Mouse (Mus musculus) adrenal gland, postnatal 4 days (tissue): ENCODE data around the gene Gabpb1. TPM values are rescaled to one million over a fixed set of nuclear protein-coding genes. Genes with fewer than 3 reads are reported as not detected.

Experiments used
- DNase-seq, 2 experiments: peaks; one replicate each; pipeline ENCODE4 v3.0.0; 2021 to 2022; ENCODE audit warnings: low spot score in 2 of 2, mixed read lengths in 2 of 2
- long read RNA-seq, 2 experiments: library from polyadenylated mRNA; stranded (forward); transcript quantifications; one replicate each; pipeline ENCODE4 v2.0.0; 2021
- total RNA-seq, 2 experiments: library from RNA; stranded (reverse); gene quantifications; 2 replicates each; pipeline ENCODE4 v1.2.3; 2021

Gabpb1 gene
- total RNA-seq = 10 to 100 TPM; 27.7 to 28.2 TPM
- long read RNA-seq, experiment 1, full-length matches to known transcripts = 19 of 28 reads
- long read RNA-seq, experiment 1, partial matches to known transcripts = 3 of 28 reads
- long read RNA-seq, experiment 1, other reads (novel, unspliced or antisense) = 6 of 28 reads
- long read RNA-seq, experiment 2, full-length matches to known transcripts = 40 of 57 reads
- long read RNA-seq, experiment 2, partial matches to known transcripts = 1 of 57 reads
- long read RNA-seq, experiment 2, other reads (novel, unspliced or antisense) = 16 of 57 reads

GRCm38 (mm10) chr2:126676122-126676515 lies at the start of gene Gabpb1:
Gene Gabpb1 (minus strand): TSS chr2:126676337.
- no peak for DNase-seq

GRCm38 (mm10) chr2:126712950-126713349 lies 36.8 kb upstream of the Gabpb1 start:
- DNase-seq = no peak

- no peak for DNase-seq
Observed at GRCm38 (mm10) chr2:126712526-126712925, 36.4 kb upstream of the Gabpb1 start.

- DNase-seq = no peak
Observed at GRCm38 (mm10) chr2:126708361-126708760, 32.2 kb upstream of the Gabpb1 start.

- DNase-seq = no peak
Observed at GRCm38 (mm10) chr2:126707438-126707779, 31.3 kb upstream of the Gabpb1 start.

- peak; percentile 90 to 98 for DNase-seq
Observed at GRCm38 (mm10) chr2:126706759-126707437, 30.8 kb upstream of the Gabpb1 start, which contains the start of gene Usp8. Gene Usp8 (plus strand): TSS chr2:126707328.

GRCm38 (mm10) chr2:126695285-126695684 lies 19.1 kb upstream of the Gabpb1 start:
- no peak for DNase-seq

- no peak for DNase-seq
Observed at GRCm38 (mm10) chr2:126691290-126691689, 15.2 kb upstream of the Gabpb1 start.

- DNase-seq = no peak
Observed at GRCm38 (mm10) chr2:126682937-126683336, 6.8 kb upstream of the Gabpb1 start.

GRCm38 (mm10) chr2:126682333-126682732 lies 6.2 kb upstream of the Gabpb1 start:
- no peak for DNase-seq

- DNase-seq = no peak
Observed at GRCm38 (mm10) chr2:126677366-126677765, 1.2 kb upstream of the Gabpb1 start.

- peak; percentile 69 to 79 for DNase-seq
Observed at GRCm38 (mm10) chr2:126675169-126676121, 692 bp downstream of the Gabpb1 start.

- peak; percentile 28 to 33 for DNase-seq
Observed at GRCm38 (mm10) chr2:126674441-126675168, 1.5 kb downstream of the Gabpb1 start.

GRCm38 (mm10) chr2:126673317-126674242 lies 2.6 kb downstream of the Gabpb1 start:
- DNase-seq = no peak

GRCm38 (mm10) chr2:126668621-126669252 lies 7.4 kb downstream of the Gabpb1 start:
- no peak for DNase-seq

GRCm38 (mm10) chr2:126665984-126666383 lies 10.2 kb downstream of the Gabpb1 start:
- DNase-seq = no peak

GRCm38 (mm10) chr2:126663481-126663880 lies 12.7 kb downstream of the Gabpb1 start:
- DNase-seq = no peak

GRCm38 (mm10) chr2:126652929-126653328 lies 23.2 kb downstream of the Gabpb1 start:
- DNase-seq = no peak

GRCm38 (mm10) chr2:126647762-126648161 lies 28.4 kb downstream of the Gabpb1 start:
- DNase-seq = no peak
